Mouse (Mus musculus): ENCODE results near the gene Arhgef26.

Arhgef26 gene

DNA sequence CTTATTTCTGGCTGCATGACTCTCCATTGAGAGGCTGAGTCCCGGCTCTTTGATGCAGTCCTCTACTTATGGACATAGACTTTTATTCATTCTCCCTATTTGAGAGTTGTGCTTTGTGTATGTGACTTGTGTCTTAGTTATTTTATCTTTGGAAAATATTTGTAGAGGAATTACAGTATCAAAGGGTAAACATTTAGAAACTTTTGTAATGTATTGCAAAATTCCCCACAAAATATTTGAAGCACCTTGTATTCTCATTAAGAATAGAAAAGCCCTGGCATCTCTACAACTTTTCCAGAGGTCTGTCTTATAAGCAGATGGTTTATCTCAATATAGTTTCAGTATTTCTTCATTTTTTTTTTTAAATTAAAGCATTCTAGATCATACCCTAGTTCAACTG is 44.7 kb downstream of the Arhgef26 start:
- no peak for DNase-seq (ENCODE audit: low spot score)

DNA sequence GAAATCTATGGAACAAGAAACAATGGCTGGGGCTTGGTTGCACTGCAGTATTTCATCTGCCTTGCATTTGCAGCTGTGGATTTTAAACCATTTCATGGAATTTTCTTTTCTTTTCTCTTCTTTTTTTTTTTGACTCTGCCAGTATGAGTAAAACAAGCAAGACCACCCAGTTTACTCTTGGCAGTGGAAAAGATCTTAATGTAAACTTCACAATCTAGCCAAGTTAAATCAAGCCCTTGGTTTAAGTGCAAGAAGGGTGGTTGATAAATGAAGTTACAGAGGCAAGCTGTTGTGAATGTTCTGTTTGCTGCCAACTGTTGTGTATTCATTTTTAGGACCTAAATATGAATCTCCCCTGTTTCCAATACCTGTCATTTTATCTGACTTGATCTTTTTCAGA is 54.5 kb downstream of the Arhgef26 start:
- no peak for DNase-seq (ENCODE audit: low spot score)

DNA sequence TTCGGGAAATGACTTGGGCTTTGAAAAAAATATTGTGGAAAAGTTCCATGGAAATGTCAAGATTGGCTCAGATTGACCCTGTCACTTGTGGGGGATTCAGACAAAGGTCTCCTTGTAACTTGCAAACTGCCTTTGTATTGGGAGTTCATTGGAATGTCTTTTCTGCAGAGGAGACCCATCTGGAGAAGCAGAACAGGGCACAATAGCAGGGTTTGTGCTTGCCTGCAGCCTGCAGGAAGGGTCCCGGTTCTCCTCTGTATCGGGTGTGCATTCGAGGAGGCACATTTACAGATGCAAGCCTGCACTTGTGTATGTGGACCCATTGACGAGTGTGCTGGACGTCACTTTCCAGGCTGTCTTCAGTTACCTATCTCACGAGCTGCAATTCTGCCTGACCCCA is 56.1 kb downstream of the Arhgef26 start:
- no peak for DNase-seq (ENCODE audit: low spot score)

DNA sequence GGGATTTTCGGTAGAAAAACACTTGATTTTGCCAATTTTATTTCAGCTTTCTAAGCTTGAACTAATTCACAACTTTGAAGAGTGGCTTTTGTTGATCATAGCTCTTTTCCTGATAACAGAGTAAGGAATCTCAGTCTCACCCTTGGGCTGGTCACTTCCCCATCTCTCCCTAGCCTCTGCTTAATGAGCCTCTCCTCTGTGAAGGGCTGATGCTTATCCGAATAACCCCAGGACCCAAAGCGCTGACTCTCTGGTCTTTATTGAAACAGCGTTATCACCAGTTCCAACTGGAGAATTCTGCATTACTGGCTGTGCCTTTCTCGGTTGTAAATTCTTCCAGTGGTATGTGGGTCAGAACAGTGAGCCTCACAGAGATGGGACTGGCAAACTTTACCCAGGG is 57.2 kb downstream of the Arhgef26 start:
- DNase-seq (ENCODE audit: low spot score) = no peak

DNA sequence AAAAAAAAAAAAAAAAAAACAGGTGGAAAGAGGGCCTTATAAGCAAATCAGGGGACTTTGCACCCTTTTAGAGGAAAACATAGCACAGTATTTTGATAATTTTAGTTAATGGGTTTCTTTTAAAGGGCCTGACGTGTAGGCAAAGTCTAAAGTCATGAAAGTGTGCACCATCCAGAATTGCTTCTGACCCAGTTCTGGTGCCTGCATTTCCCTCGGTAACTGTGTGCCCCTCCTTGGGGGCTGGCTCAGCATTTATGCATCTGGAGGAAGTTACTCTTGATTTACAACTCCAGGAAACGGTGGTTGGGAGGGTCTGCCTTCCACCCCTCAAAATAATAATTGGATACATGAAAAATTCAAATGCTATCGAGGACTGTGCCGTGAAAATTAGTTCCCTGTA is 58.0 kb downstream of the Arhgef26 start:
- DNase-seq (ENCODE audit: low spot score) = no peak

DNA sequence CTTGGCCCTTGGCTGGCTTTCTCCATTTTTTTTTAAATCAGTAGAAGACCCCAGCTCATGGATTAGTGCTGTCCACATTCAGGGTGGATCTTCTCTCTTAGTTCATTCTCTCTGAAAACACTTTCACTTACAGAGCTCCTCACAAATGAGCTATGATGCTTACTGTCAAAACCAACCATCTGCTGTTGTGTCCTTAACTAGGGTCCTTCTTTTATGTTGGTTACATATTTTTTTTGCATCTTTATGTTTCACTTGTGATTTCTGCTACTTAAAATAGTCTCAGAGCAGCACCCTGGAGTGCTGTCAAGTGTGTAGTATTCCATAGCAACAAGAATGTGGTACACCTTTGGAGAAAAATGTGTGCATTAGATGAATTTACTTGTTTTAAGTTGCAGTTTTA is 60.0 kb downstream of the Arhgef26 start:
- no peak for DNase-seq (ENCODE audit: low spot score)

DNA sequence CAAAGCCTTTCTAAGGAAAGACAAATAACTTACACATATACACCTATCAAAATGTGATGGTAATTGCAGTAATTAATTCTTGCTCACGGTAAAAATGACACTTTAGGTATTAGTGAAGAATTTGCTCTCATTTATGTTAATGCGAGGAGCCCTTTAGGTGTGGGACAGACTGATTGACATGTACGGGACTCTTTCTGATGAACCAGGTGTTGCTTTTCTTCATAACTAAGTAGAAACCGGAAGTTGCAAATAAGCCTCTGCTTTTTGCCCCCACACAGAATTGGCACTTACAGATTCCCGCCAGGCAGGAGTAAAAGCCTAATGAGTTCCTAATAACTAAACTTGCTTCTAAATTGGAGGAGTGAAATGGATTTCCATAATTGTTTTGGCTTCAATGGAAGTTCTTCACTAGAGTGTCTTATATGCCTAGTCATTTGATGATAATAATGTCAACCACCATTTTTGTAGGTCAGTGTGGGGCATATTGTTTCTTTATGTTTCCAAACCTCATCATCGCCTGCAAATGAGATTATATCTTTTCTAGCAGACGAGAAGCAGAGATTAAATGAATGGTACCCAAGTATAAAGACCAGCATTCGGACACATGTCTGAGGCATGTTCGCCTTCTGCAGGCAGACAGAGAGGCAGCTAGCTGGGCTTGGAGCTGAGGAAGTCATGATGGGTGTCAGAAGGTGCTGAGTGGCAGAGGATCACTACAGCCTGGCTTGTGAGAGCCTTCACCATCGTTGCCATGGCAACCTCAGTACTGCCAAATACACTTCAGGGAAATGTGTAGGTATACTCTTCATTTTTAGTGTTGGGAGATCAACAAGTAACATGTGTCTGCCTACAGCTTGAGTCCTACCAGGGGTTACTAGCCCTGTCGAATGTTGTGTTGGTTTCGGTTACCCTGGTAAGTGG is 61.9 kb downstream of the Arhgef26 start:
- DNase-seq (ENCODE audit: low spot score) = no peak

DNA sequence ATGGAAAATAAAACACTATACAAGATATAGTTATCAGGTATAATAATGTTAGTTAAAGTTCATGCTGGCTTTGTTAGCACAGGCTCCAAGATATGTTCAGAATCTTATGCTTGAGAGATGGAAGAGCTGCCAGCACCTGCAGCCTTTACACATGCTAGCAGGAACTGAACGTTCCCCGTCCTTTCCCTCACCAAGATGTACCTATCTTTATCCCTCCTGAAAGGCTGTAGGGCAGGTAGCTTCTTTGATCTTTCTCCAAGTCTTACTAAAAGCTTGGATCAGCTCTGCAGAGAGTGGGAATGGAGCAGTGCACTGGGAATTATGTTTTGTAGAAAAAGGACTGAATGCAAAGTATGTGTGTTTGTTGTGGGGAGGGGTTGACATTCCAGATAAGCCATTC is 64.3 kb downstream of the Arhgef26 start:
- no peak for DNase-seq (ENCODE audit: low spot score)

DNA sequence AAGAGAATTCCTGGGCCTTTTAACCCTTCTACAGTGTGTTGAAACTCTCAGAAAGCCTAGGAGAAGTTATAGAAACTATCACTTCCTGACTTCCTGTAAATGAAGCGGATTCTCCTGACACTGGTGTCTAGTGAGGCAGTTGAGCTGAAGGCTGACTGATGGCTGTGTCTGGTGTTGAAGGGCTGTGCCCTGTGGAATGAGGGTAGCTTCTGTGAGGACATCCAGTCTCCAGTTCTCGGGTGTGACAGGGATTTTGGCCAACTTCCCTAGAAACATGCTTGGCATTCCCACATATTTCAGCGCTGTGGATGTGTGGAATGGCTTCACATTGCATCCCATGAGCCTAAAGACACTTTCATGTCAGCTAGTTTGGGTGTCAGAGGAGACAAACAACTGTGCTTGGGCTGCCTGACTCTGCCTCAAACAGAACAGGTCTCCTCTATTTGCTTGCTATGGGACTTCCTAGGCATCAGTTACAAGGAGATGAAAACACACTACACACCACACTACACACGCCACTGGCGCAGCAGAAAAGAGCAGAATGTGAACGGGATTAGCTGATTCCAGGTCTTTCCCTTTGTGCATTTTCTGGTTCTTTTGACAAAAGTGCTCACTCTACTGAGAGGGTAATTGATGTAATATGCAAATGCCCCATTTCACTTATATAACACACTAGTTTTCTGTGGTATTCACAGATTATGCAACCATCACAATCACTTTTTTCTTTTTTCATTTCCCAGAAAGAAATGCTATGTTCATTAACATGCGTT is 66.5 kb downstream of the Arhgef26 start:
- no peak for DNase-seq (ENCODE audit: low spot score)

DNA sequence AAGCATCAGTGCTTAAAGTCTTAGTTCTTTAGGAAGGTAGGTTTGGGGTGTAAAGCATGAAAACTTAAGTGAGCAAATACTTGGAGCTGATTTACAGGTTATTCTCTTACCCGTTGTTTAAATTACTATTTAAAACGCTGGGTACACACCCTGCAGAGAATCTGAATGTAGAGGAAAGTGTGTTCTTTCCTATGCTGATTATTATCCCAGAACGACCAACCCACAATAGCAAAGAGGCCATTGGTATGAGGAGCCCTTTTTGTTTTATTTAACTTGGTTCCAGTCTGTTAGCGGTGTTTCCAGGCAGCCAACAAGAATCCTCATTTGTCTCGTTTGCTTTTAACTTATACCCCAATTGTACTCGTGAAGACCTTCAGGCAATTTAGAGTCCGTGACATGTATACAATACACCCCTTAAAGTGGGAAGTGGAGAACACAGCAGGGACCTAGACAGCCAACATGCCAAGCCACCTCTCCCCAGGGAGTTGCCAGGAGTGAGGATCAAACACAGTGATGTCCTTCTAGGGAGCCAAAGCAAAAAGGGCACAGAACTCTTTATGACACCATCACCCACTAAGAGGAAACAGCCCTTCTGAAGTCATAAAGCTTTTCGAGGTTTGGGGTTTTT is 71.5 kb downstream of the Arhgef26 start:
- no peak for DNase-seq (ENCODE audit: low spot score)

DNA sequence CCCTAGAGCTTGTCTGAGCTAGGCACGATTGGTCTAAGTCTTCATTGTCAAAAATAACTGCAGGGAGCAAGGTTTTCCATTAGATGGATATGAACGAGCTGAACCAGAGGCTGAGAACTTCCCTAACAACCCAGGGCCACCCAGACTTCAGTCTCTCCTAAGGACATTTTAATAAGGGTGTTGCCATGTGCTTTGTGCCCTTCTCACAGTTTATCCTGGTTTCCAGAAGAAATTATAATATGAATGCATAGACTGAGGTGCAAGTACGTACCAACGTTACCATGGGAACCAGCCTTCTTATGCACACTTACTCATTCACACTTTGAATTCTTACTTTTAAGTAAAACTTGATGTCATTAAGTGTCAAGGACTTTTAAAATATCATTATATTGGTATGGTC is 72.3 kb downstream of the Arhgef26 start:
- no peak for DNase-seq (ENCODE audit: low spot score)

DNA sequence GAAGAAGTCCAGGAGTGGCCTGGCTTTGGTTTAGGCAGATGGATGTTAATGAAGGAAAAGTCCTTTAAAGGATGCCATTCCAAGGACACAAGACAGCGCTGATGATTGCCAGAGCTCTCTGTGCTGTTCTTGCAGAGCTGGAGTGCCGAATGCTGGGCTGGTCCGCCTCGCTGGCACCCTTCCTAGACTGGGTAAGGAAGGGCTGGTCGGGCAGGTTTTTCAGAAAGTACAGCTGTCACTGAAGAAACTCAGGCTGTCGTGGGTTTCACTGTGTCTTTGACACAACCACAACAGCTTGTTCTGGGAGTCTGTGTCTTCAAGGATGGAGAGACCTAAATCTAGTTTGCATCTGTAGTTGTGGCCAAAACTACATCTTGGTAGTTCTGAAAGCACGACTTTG is 74.6 kb downstream of the Arhgef26 start:
- DNase-seq (ENCODE audit: low spot score) = no peak

DNA sequence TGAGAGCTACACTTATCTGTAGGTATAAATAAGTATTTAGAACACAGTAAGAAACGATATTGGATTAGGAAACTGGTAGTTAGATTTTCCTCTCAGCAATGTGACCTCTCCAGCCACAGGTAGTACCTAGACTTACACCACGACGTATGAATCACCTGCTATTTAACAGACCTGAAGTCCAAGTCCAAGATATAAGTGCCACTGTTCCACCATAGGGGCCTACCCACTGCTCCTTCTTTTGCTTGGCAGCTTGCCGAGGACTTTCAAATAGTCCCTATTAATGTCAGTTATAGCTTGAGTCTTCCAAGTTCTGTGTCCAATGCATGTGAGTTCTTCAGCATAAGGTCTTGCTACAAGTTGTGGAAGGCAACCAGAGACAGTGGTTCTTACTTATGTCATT is 76.8 kb downstream of the Arhgef26 start:
- no peak for DNase-seq (ENCODE audit: low spot score)

DNA sequence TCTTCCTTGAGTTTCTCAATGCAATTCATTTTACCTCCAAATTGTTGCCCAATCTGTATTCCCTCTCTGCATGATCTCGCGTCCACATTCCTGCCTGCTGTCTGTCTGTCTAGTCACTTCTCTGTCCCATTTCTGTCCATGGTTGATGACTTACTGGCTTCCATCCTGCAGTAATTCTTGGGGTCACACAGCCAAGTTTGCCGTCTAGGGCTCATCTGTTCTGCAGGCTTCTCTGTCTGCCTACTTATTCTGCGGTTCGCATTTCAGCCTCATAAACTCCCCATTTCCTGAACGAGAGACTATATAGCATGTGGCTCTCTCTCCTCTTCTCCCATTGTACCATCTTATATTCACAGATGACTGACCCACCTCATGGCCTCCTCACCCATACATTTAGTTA is 79.3 kb downstream of the Arhgef26 start:
- no peak for DNase-seq (ENCODE audit: low spot score)

DNA sequence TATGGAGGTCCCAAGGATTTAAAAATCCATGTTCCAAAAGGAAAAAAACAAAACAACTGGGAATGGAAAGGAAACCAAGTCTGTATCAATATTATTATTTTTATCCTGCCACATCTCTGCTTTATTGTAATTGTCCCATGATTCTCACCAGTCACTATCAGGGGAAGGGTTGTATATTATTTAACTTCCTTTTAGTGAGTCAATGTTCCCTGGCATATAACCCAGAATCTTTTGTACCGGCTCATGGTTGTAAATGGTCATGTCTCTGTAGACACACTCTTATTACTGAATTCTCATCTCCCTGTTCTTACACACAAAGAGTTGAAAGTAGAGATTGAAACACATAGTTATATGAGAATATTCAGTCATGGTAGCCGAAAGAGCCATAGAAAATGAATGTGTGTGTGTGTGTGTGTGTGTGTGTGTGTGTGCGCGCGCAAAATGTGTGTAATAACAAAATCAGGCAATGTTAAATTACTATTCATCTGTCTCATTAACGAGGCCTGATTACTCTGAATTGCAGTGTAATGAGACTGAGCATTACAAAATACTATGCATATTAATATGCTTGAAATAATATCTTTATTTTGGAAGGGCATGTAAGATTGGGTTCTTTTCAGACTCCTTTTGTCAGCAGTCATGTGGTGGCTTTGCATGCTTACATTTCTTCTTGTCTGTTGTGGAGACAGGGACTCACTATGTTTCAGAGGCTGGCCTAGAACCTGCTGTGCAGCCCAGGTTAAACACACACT is 80.4 kb downstream of the Arhgef26 start:
- DNase-seq (ENCODE audit: low spot score) = no peak

DNA sequence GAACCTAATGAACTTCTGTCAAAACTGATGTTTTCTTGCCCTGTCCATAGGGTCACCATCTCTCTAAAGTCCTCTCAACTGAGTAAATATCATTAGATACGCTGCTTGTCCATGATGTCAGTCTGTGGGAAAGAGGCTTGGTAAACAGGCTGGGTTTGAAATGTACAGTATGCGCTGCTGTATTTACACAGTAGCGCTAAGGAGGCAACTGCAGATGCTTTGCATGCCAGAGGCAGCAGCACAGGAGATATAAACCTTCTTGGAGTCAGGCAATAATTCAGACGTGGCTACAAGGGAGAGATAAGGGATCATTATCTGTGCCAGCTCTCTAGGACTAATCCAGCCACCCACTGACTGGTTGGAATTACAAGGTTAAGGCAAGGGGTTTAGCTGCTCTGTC is 95.5 kb downstream of the Arhgef26 start:
- no peak for DNase-seq (ENCODE audit: low spot score)

DNA sequence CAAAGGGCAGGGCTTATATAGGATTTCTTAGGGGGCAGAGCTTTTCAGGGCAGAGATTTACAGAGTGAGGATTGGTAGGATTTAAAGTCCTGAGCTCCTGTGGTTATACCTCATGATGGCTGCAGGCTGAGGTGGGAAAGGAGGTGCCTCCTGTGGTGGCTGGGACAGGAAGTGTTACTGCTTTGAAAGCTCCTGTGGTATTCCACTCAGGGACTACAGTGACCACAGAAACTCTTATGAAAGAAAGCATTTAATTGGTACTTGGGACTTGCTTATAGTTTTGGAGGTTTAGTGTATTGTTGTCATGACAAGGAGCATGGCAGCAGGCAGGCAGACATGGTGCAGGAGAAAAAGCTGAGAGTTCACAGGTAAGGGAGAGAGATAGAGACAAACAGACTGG is 97.8 kb downstream of the Arhgef26 start:
- no peak for DNase-seq (ENCODE audit: low spot score)

DNA sequence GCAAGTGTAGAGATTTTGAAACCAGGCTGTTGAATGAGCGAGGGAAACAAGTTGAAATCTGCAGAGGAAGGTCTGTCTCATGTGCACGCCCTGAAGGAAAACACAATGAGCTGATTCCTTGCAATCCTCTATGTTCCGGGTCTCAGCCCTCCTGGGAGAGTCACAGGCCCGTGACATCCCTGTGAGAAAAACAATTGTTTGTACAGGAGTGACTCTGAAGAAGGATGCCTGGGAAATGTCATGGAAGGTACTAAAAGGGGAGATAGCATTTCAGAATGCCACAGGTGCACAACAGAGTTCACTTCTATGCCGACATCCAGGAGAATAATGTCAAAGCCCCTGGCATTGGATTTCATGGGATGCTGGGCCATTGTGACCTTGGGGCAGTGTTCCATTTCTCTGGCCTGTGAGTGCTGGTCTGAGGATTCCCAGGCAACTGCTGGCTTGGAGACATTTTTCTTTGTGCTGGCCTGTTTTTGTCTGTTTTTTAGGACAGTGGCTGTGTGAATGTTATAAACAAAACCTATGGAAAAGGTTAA is 102.4 kb downstream of the Arhgef26 start:
- no peak for DNase-seq (ENCODE audit: low spot score)

DNA sequence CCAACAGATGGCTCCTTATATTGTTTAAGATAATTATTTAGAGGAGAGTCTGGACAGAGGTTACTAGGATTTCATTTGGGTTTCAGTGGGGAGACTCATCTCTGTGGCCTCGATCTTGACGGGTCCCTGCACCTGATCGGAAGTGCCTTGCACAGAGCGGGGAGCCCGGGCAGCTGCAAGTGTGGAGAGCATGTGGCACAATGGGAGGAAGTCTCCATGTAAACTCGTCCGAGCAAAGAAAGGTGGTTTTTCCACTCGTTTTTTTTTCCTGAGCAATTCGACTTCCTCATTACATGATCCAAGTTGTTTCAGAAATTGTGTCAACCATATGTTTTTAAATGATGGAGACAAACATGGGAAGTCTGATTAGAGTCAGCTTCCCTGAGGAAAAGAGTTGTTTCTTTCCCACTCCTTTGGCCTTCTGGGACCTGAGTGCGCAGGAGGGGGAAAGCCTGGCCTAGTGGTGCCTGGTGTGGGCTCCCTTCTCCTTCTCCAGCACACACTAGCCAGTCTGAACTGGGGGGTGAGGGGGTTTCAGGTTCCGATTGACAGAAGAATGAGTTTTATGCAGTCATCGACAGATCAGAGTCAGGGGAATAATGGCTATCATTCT is 105.5 kb downstream of the Arhgef26 start:
- no peak for DNase-seq (ENCODE audit: low spot score)

DNA sequence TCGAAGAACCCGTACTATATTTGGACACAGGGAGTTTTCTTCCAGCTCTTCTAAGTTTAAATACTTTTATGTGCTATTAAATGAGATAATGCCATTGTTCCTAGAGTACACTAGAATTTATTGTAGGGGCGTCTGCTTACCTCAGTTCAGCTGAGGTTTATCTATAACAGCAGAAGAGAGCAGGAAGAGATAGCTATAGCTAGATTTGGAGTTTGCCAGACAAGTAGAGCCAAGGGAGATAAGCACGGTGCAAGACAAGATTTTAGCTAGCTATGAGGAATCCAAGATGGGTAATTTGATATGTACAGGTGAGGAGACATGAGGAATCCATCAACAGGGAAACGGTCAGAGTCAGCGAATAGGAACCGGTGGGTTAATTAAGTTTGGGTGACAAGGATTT is 108.1 kb downstream of the Arhgef26 start:
- DNase-seq (ENCODE audit: low spot score) = no peak

DNA sequence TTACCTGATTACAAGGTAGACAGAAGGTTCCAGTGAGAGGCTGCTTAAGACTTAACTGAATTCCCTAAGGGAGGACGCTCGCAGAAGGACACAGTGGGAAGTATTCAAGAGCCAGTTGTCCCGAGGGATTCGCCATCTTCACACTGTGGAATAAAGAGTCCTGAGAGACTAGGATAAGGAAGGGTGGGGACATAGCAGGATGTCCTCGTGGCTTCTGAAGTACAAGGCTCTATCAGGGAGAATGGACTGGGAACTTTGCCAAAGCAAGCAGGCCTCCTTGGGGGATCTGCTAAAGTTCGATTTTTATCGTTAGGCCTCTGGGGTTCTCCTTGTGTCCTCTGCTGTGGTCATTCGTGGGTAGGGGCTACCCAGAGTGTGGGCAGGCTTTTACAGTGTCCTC is 109.0 kb downstream of the Arhgef26 start:
- DNase-seq (ENCODE audit: low spot score) = no peak
